Mouse (Mus musculus): ENCODE data around the gene Igsf9.

- TF ChIP-seq CTCF (IDR thresholded peaks at IDR 0.05; ENCODE audit: insufficient read depth, low read length) (no peak), POLR2A (IDR thresholded peaks at IDR 0.05; ENCODE audit: borderline replicate concordance, extremely low read depth, low read depth, low read length) (no peak)
Observed at GRCm38 (mm10) chr1:172514551-172515268, 33.1 kb downstream of the Igsf9 start.

Measured in lung, adult 2 months (tissue).